Mouse (Mus musculus) stomach, embryonic 15.5 days (tissue): ENCODE results near the gene Zfp322a. TPM values are rescaled to one million over a fixed set of nuclear protein-coding genes. Genes with fewer than 3 reads are reported as not detected.
"Not testable (repeated sequence)": the region's sequence is repeated elsewhere in the genome, so short reads cannot be mapped to it uniquely, and the experiment has no call there.

Experiments
- ATAC-seq: fragments of 200-750 bp; cut with Nextera tagmentation; 2 replicates; pipeline ENCODE4 v1.8.0; 2017; ENCODE audit warnings: low read depth, moderate number of reproducible peaks, moderate TSS enrichment; ENCODE audit not compliant: insufficient read depth, low FRiP score
- H3K27ac ChIP-seq: fragments of 300-500 bp; sonication (generic); 2 replicates; pipeline ENCODE4 v1.5.1; 2015; ENCODE audit warnings: mild to moderate bottlenecking, inconsistent platforms
- H3K27me3 ChIP-seq: fragments of 300-500 bp; sonication (generic); replicated peaks from 2 replicates; pipeline ENCODE4 v1.6.1; 2015; ENCODE audit warnings: inconsistent platforms
- H3K36me3 ChIP-seq: fragments of 300-500 bp; sonication (generic); 2 replicates; pipeline ENCODE4 v1.6.1; 2015; ENCODE audit warnings: inconsistent platforms
- H3K4me1 ChIP-seq: fragments of 300-500 bp; sonication (generic); 2 replicates; pipeline ENCODE4 v1.6.1; 2015; ENCODE audit warnings: inconsistent platforms
- H3K4me2 ChIP-seq: fragments of 300-500 bp; sonication (generic); 2 replicates; pipeline ENCODE4 v1.6.1; 2015; ENCODE audit warnings: mild to moderate bottlenecking, inconsistent platforms
- H3K4me3 ChIP-seq: fragments of 300-500 bp; sonication (generic); replicated peaks from 2 replicates; pipeline ENCODE4 v1.5.1; 2015; ENCODE audit warnings: inconsistent platforms
- H3K9ac ChIP-seq: fragments of 300-500 bp; sonication (generic); 2 replicates; pipeline ENCODE4 v1.6.1; 2015; ENCODE audit warnings: inconsistent platforms
- H3K9me3 ChIP-seq: fragments of 300-500 bp; sonication (generic); 2 replicates; pipeline ENCODE4 v1.6.1; 2016; ENCODE audit warnings: inconsistent platforms
- WGBS: fragments of 180-500 bp; shearing (Covaris S2); methylation state at CpG from one replicate; pipeline ENCODE4 v1.1.7; 2015; 5-methylcytosine and 5-hydroxymethylcytosine counted together
- polyA plus RNA-seq: library from polyadenylated mRNA; unstranded; fragments of >200 nt; fragmentation: Nextera tagmentation; extraction: Ambion mirVana; gene quantifications from 2 replicates; pipeline ENCODE4 v1.2.1, GENCODE M21; 2015

Zfp322a gene
- polyA plus RNA-seq, 1 experiment from 2014 or later, result 42.0 TPM

- WGBS, result under 1% methylated on average over 28 of the region's 28 CpGs
- no peak overlapping the region for H3K9ac ChIP-seq
Measured at GRCm38 (mm10) chr13:23309495-23310011, 59.5 kb downstream of the Zfp322a start.

DNA sequence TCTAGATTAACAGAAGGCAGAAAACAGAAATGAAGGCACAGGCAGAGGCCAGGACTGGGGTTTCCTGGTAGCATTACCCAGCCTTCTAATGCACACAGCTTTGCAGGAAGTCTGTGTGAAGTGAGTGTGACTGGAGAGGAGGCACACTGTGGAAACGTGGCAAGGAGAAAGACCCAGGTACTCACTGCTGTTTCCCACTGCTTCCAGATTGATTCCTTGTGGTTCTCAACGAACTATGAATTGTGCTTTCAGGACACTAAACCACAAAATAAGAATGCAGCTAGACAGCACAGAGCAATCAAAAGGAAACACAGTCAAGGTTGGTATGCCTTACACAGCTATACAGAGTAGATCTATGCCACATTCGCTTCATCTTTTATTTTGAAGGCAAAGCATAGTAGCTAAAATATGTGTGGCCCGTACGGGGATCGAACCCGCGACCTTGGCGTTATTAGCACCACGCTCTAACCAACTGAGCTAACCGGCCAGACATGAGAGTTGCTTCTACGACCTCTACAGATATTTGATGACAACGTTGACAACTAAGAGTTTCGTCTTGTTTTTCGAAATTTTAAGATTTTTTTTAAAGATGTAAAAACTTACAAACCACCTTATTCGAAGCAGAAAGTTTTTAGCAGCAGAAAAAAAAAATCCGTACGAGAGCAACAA, 60.2 kb downstream of the Zfp322a start:
- Histone ChIP-seq H3K4me2 (peak overlapping the region; percentile 66), H3K4me1 (peaks cover 11% of the 10 kb centered on the region), H3K27me3 (peaks cover 49% of the 10 kb centered on the region), H3K4me3 (peak overlapping the region; percentile 37)
- WGBS, result 7% methylated on average over 18 of the region's 18 CpGs
- not testable (repeated sequence) for H3K27ac ChIP-seq, H3K9me3 ChIP-seq, H3K36me3 ChIP-seq, H3K9ac ChIP-seq
- peak; percentile 63; the same call in 1 of the 2 replicates for ATAC-seq

More at GRCm38 (mm10) chr13:23309495-23310011, 59.5 kb downstream of the Zfp322a start:
- H3K27ac ChIP-seq, result no peak overlapping the region
- peaks cover 11% of the 10 kb centered on the region for H3K4me1 ChIP-seq
- H3K27me3 ChIP-seq, result peaks cover 53% of the 10 kb centered on the region
- ATAC-seq, result no peak
- peak overlapping the region; percentile 66 for H3K4me2 ChIP-seq
- H3K36me3 ChIP-seq, result no peaks in the 10 kb centered on the region
- H3K4me3 ChIP-seq, result peak overlapping the region; percentile 37
- H3K9me3 ChIP-seq, result no peaks in the 10 kb centered on the region

DNA sequence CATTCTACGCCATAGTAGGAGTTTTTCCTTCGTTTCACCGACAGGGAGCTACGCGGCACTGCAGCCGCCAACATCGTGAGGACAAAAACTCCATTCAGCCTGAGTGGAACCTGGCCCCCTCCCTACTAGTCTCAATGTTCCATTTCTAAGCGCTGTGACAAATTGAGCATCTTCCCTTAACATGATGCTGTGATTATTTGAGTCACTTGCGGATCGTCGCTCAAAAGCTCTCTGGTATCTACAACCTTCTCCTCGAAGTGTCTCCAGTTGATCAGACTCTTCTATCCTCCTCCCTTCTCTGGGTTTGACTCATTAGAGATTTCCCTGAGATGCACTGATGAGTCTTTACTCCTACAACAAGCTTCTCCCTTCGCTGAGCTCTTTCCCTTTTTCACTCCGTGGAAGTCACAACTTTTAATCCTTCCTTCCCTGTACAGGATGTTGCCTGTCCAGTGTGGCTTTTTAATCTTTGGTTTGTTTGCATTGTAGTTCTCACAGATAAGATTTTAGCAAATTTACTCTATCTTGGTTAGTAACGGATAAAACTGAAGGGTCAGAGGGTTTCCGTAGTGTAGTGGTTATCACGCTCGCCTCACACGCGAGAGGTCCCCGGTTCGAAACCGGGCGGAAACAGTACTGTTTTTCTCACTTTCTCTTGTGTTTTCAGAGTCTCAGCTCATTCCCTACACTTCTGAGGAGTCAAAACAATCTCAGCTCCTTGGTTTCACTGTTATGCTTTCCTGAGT, 61.8 kb downstream of the Zfp322a start:
- no peak for ATAC-seq
- Histone ChIP-seq H3K27ac (no peak overlapping the region), H3K4me3 (peak overlapping the region; percentile 23), H3K9ac (no peak overlapping the region), H3K4me1 (no peaks in the 10 kb centered on the region; the same call in 1 of the 2 replicates), H3K36me3 (no peaks in the 10 kb centered on the region), H3K9me3 (no peaks in the 10 kb centered on the region), H3K4me2 (peak overlapping the region; percentile 32), H3K27me3 (peaks cover 38% of the 10 kb centered on the region)
- 5% methylated on average over 24 of the region's 24 CpGs for WGBS

- H3K4me2 ChIP-seq, result peak overlapping the region; percentile 32
- no peaks in the 10 kb centered on the region for H3K9me3 ChIP-seq
- ATAC-seq, result no peak
- H3K4me3 ChIP-seq, result peak overlapping the region; percentile 23
- no peaks in the 10 kb centered on the region; the same call in 1 of the 2 replicates for H3K4me1 ChIP-seq
- no peaks in the 10 kb centered on the region for H3K36me3 ChIP-seq
- H3K27ac ChIP-seq, result no peak overlapping the region
- peaks cover 34% of the 10 kb centered on the region for H3K27me3 ChIP-seq
- 24% methylated on average over 10 of the region's 10 CpGs for WGBS
- H3K9ac ChIP-seq, result no peak overlapping the region
Measured at GRCm38 (mm10) chr13:23306707-23307068, 62.3 kb downstream of the Zfp322a start.

Other genes with a start within 250 kb of the Zfp322a start
- not detected in 2 replicates for gene Vmn1r218, start 236.1 kb downstream of the Zfp322a start, polyA plus RNA-seq
- not detected in 2 replicates for gene Vmn1r219, start 209.9 kb downstream of the Zfp322a start, polyA plus RNA-seq
- not detected in 2 replicates for gene Vmn1r220, start 181.2 kb downstream of the Zfp322a start, polyA plus RNA-seq
- gene Vmn1r221, start 155.1 kb downstream of the Zfp322a start, polyA plus RNA-seq, result not detected in 2 replicates
- gene Vmn1r222, start 133.3 kb downstream of the Zfp322a start, polyA plus RNA-seq, result not detected in 2 replicates
- not detected in 2 replicates for gene Vmn1r223, start 122.1 kb downstream of the Zfp322a start, polyA plus RNA-seq
- gene Abt1, start 54.7 kb upstream of the Zfp322a start, polyA plus RNA-seq, result 10.7 and 11.9 TPM in 2 replicates
- gene Btn1a1, start 96.7 kb upstream of the Zfp322a start, polyA plus RNA-seq, result 0.09 and 0.22 TPM in 2 replicates
- 0.08 and 0.15 TPM in 2 replicates for gene Btn2a2, start 119.6 kb upstream of the Zfp322a start, polyA plus RNA-seq
- gene Hist1h4h, start 161.8 kb upstream of the Zfp322a start, polyA plus RNA-seq, result 6.1 and 7.3 TPM in 2 replicates
- gene Hist1h2af, start 164.7 kb upstream of the Zfp322a start, polyA plus RNA-seq, result 4.1 and 13.0 TPM in 2 replicates
- 6.5 and 7.3 TPM in 2 replicates for gene Hist1h3g, start 166.2 kb upstream of the Zfp322a start, polyA plus RNA-seq
- 1.0 and 1.5 TPM in 2 replicates for gene Hist1h2bh, start 174.2 kb upstream of the Zfp322a start, polyA plus RNA-seq
- gene Hist1h3f, start 174.8 kb upstream of the Zfp322a start, polyA plus RNA-seq, result 0.83 and 0.94 TPM in 2 replicates
- gene Hist1h4f, start 182.4 kb upstream of the Zfp322a start, polyA plus RNA-seq, result 1.7 and 2.0 TPM in 2 replicates
- gene Hist1h1d, start 184.1 kb upstream of the Zfp322a start, polyA plus RNA-seq, result 0.89 and 0.98 TPM in 2 replicates
- 6.7 TPM in 2 replicates for gene Hist1h3e, start 193.2 kb upstream of the Zfp322a start, polyA plus RNA-seq
- 95.8 and 121 TPM in 2 replicates for gene Hist1h2ae, start 202.0 kb upstream of the Zfp322a start, polyA plus RNA-seq
- 11.7 and 17.0 TPM in 2 replicates for gene Hist1h2bg, start 202.2 kb upstream of the Zfp322a start, polyA plus RNA-seq
- 3.5 and 3.8 TPM in 2 replicates for gene Hist1h2bf, start 205.0 kb upstream of the Zfp322a start, polyA plus RNA-seq
- gene Hist1h2ad, start 205.2 kb upstream of the Zfp322a start, polyA plus RNA-seq, result 2.4 and 3.4 TPM in 2 replicates
- 5.7 and 7.9 TPM in 2 replicates for gene Hist1h3d, start 206.6 kb upstream of the Zfp322a start, polyA plus RNA-seq
- 117 and 130 TPM in 2 replicates for gene Hist1h4d, start 212.4 kb upstream of the Zfp322a start, polyA plus RNA-seq